Mouse (Mus musculus): ENCODE measurements around the gene Ube4a.

DNA sequence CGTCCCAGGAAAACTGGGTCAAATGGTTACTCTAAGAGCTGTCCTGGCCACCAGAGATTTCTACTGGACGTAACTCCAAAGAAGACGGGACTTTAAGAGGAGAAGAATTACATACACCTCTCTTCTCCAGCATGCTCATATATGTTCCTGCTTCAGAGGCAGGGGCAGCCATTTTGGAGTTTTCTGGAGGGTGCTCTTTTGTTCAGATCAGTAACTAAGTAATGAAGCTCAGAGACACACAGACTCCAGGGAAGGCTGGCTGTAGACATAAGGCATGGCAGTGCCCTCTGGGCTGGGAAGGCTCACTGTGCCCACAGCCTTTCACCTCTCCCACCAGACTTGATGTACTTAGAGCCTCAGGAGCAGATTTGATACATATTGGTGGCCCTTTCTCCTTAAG lies 17.1 kb upstream of the Ube4a start:
- TF ChIP-seq GATA1 (IDR thresholded peaks at IDR 0.05; ENCODE audit: borderline replicate concordance, low read length) (no peak), FLI1 (IDR thresholded peaks at IDR 0.05; ENCODE audit: low read length) (no peak)
